Mouse (Mus musculus) ES-Bruce4 (cell line): Measurements from ENCODE around the gene Plekhn1. TPM values are rescaled to one million over a fixed set of nuclear protein-coding genes. Genes with fewer than 3 reads are reported as not detected.

Source experiments
- H3K27ac ChIP-seq: 2 replicates; pipeline ENCODE4 v1.5.1; 2012; ENCODE audit warnings: low read length, inconsistent platforms; ENCODE audit not compliant: insufficient read depth
- H3K27me3 ChIP-seq: 2 replicates; pipeline ENCODE4 v1.6.1; 2012; ENCODE audit warnings: mild to moderate bottlenecking, low read length, inconsistent platforms; ENCODE audit not compliant: control insufficient read depth, poor library complexity, insufficient read depth, severe bottlenecking
- H3K36me3 ChIP-seq: 2 replicates; pipeline ENCODE4 v1.6.1; 2012; ENCODE audit warnings: inconsistent platforms, mild to moderate bottlenecking, low read length, moderate library complexity; ENCODE audit not compliant: control insufficient read depth, poor library complexity, insufficient read depth, severe bottlenecking
- H3K4me1 ChIP-seq: one replicate; pipeline ENCODE4 v1.8.1; 2011; ENCODE audit warnings: low read length; ENCODE audit not compliant: control insufficient read depth, insufficient read depth
- H3K4me3 ChIP-seq: 2 replicates; pipeline ENCODE4 v1.5.1; 2011; ENCODE audit warnings: low read depth, mild to moderate bottlenecking, low read length
- H3K9ac ChIP-seq: 2 replicates; pipeline ENCODE4 v1.6.1; 2012; ENCODE audit warnings: low read depth, mild to moderate bottlenecking, inconsistent platforms; ENCODE audit not compliant: poor library complexity, severe bottlenecking
- H3K9me3 ChIP-seq: replicated peaks from 2 replicates; pipeline ENCODE4 v1.6.1; 2012; ENCODE audit warnings: mild to moderate bottlenecking, low read length, inconsistent platforms; ENCODE audit not compliant: control insufficient read depth, poor library complexity, insufficient read depth, severe bottlenecking
- CTCF ChIP-seq: IDR thresholded peaks from one replicate; pipeline ENCODE4 v1.8.1; 2011; ENCODE audit warnings: low read depth, low read length
- EP300 ChIP-seq: IDR thresholded peaks from 2 replicates; pipeline ENCODE4 v1.6.1; 2011; ENCODE audit warnings: low read depth, low read length; ENCODE audit not compliant: insufficient read depth
- POLR2A ChIP-seq: IDR thresholded peaks from one replicate; pipeline ENCODE4 v1.8.1; 2011; ENCODE audit warnings: low read length; ENCODE audit not compliant: insufficient read depth
- polyA plus RNA-seq: library from polyadenylated mRNA; stranded (reverse); fragments of >200 nt; gene quantifications from 2 replicates; pipeline ENCODE4 v1.2.4, GENCODE M21; 2011; ENCODE audit warnings: low read depth; ENCODE audit not compliant: missing spikeins, insufficient read depth, insufficient read length

Plekhn1 gene
- polyA plus RNA-seq, result 19.1 and 21.2 TPM in 2 replicates

DNA sequence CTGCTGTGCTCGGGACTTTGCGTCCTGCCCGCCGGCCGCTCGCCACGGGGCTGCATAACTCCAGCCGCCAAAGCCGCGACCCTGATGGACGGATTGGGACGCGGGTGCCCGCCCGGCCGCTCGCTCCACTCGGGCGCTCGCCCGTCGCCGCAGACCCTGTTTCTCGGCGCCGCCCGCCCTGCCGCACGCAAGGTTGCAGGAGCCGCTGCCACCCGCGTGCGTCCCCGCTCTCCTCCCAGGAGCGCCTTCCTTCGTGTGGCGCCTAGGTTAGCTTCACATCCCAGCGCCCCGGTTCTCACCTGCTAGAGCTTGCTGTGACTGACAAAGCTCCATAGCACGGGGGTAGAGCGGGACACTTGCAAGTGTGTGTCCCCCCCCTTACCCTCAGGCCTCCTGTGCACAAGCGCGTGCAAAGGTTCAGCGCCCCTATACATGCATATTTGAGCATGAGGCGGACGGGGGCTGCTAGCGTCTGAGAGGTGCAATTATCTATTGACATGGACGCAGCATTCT, at the start of gene Plekhn1:
Gene Plekhn1 (minus strand): TSS at position 157 of the 513 bp plus-strand sequence.
- Histone ChIP-seq H3K9me3 (no peaks in the 10 kb centered on the region), H3K27ac (no peak within 1 kb of the TSS), H3K4me1 (no peaks in the 10 kb centered on the region), H3K4me3 (peak within 1 kb of the TSS; percentile 82), H3K27me3 (no peaks in the 10 kb centered on the region), H3K9ac (peak within 1 kb of the TSS; percentile 93), H3K36me3 (peaks cover 23% of the 10 kb centered on the region)
- TF ChIP-seq EP300, result no peak
- TF ChIP-seq CTCF, result no peak
- TF ChIP-seq POLR2A, result no peak

DNA sequence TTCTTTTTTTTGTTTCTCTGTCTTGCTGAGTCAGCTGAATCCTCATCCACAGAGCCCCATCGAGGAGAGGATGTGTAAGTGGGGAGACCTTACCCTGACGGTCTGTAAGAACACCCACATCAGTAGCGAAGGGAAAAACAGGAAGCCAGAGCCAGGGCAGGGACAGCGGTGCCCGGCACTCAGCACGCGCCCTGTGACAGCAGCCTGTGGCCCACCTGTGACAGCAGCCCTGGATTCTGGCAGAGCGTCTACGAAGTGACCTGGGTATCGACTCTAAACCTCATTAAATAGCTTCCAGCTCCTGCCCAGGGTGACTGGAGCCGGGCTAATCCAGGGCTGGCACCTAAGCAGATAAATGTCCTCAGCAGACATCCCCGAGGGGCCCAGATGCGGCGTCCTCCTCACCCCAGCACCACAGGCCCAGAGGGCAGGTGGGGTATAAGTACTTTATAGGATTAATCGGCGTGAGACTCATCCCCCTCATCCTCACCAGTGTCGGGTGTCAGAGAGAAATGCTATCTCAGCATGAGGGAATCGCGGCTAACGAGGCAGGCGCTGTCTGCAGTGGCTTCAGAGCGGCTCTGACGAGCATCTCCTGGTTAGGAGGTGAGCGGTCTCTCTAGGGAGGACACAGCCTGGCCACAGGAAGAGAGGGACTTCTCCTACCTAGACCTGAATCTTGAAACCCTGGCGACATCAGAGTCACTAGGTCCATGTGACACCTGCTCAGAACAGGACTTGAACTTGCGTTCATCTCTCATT, 20.6 kb upstream of the Plekhn1 start, which contains the start of gene Samd11:
Gene Samd11 (minus strand): TSS at position 580 of the 762 bp plus-strand sequence.
- no peak within 1 kb of the TSS for H3K4me3 ChIP-seq
- H3K4me1 ChIP-seq, result no peaks in the 10 kb centered on the region
- no peaks in the 10 kb centered on the region for H3K36me3 ChIP-seq
- no peaks in the 10 kb centered on the region for H3K27me3 ChIP-seq
- no peaks in the 10 kb centered on the region for H3K9me3 ChIP-seq
- no peak within 1 kb of the TSS for H3K9ac ChIP-seq
- H3K27ac ChIP-seq, result no peak within 1 kb of the TSS
- TF ChIP-seq CTCF (no peak), POLR2A (no peak), EP300 (no peak)

DNA sequence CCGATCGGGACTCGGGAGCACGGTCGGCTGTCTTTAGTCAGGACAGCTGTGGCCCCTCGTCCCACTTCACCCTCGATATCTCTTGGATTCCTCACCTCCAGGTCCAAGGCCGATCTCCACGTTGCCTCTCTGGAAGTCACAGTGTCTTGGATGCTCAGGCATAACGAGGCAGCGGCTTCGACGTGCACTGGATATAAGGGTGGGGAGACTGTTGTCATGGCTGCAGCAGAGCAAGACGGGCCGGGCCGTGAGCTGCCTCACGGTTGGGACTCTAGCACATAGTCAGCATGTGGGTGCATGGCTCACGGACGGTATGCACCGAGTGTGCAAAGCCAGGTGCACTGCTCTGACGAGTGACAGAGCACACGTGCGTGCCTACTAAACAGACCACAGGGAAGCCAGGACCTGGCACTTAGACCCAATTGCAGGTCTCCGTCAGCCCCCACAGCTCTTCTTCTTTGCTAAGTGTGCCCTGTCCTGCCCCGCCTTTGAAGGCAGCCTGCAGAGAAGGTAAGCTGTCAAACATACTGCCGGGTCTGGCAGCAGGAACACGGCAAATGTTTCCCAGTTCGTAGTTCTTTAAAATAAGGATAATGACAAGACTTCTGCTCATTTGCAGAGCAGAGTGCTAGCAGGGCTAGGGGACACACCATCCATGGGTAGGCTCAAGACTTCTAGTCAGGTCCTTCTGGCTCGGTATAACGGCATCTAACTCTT, 19.9 kb upstream of the Plekhn1 start:
- Histone ChIP-seq H3K9ac (no peak overlapping the region), H3K27ac (no peak overlapping the region), H3K9me3 (no peaks in the 10 kb centered on the region), H3K27me3 (no peaks in the 10 kb centered on the region), H3K36me3 (no peaks in the 10 kb centered on the region), H3K4me1 (no peaks in the 10 kb centered on the region), H3K4me3 (peak overlapping the region; percentile 35; the same call in 1 of the 2 replicates)
- TF ChIP-seq CTCF (no peak), POLR2A (no peak), EP300 (no peak)

DNA sequence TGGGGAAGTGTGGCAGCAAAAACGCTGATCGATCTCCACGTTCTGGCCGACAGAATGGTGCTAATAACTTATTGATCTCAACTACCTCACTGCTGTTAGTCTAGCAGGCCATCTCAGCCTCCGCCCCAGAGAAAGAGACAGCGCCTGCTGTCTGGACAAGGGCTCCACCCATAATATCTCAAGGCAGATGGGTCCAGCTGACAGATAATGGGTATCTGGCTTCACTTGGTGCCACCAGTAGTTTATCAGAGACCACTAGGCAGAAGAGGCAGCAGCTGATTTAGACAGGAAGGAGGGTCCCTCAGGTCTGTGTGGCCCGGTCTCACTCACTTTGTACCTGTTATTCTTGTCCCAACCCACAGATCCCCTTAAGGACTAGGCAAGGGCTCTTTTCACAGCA, 18.4 kb upstream of the Plekhn1 start:
- no peak for TF ChIP-seq EP300
- no peak for TF ChIP-seq CTCF
- TF ChIP-seq POLR2A, result no peak
- no peak overlapping the region for H3K9ac ChIP-seq
- no peak overlapping the region for H3K4me3 ChIP-seq
- peaks cover 5% of the 10 kb centered on the region for H3K9me3 ChIP-seq
- H3K27ac ChIP-seq, result no peak overlapping the region
- H3K36me3 ChIP-seq, result peaks cover 11% of the 10 kb centered on the region
- no peaks in the 10 kb centered on the region for H3K27me3 ChIP-seq
- no peaks in the 10 kb centered on the region for H3K4me1 ChIP-seq

DNA sequence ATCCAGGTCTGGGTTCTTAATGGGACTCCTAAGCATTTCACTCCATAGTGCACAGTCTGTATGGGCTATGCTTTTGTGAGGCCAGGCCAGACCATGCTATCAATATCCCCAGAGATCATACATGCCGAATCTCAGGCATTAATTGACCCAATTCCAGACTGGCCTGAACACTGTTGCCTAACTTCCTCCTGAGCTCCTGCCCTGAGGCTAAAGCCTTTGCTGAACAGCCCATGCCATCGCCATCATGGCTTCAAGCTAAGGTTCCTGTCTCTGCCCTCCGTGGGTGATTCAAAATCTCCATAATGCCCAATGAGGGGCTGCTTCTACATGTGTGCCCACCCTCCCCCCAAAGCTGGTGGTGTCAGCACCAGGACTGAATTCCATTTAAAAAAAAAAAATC, 18.0 kb upstream of the Plekhn1 start:
- H3K27me3 ChIP-seq, result no peaks in the 10 kb centered on the region
- H3K36me3 ChIP-seq, result peaks cover 15% of the 10 kb centered on the region
- H3K9ac ChIP-seq, result no peak overlapping the region
- H3K27ac ChIP-seq, result no peak overlapping the region
- H3K4me1 ChIP-seq, result no peaks in the 10 kb centered on the region
- no peak for TF ChIP-seq EP300
- no peak for TF ChIP-seq POLR2A
- no peak for TF ChIP-seq CTCF
- no peak overlapping the region for H3K4me3 ChIP-seq
- H3K9me3 ChIP-seq, result peaks cover 6% of the 10 kb centered on the region

DNA sequence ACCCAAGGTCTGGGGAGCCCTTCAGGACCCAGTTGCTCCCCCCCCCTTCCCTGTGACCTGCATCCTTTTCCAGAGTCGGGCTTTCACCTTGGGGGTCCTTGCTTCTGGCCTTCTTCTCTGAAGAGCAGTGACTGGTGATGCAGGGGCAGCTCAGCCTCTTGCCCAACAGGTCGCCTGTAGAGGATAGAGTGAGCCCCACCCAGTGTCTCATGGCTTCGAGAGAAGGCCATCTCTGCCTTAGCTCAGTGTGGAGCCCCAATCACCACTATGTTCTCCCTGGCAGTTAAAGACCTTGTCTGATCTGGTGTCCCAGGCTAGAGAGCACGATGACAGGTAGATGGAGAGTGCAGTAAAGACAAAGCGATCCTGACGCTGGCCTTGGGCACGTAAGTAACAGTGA, 17.5 kb upstream of the Plekhn1 start:
- H3K27me3 ChIP-seq, result no peaks in the 10 kb centered on the region

More for the DNA sequence above, 17.5 kb upstream of the Plekhn1 start:
- TF ChIP-seq EP300 (no peak), POLR2A (no peak), CTCF (no peak)
- peaks cover 19% of the 10 kb centered on the region for H3K36me3 ChIP-seq
- no peak overlapping the region for H3K9ac ChIP-seq
- no peak overlapping the region for H3K27ac ChIP-seq
- no peak overlapping the region for H3K4me3 ChIP-seq
- peaks cover 6% of the 10 kb centered on the region for H3K9me3 ChIP-seq
- H3K4me1 ChIP-seq, result no peaks in the 10 kb centered on the region
